Mouse (Mus musculus) lung, postnatal 0 days (tissue): ENCODE results near the gene Olfr851.

Source experiments
- CTCF ChIP-seq: IDR thresholded peaks from 2 replicates; pipeline ENCODE4 v1.5.1; 2016; ENCODE audit warnings: antibody characterized with exemption, mild to moderate bottlenecking
- EP300 ChIP-seq: IDR thresholded peaks from 2 replicates; pipeline ENCODE4 v1.6.1; 2016; ENCODE audit warnings: antibody characterized with exemption, mild to moderate bottlenecking, control low read depth

DNA sequence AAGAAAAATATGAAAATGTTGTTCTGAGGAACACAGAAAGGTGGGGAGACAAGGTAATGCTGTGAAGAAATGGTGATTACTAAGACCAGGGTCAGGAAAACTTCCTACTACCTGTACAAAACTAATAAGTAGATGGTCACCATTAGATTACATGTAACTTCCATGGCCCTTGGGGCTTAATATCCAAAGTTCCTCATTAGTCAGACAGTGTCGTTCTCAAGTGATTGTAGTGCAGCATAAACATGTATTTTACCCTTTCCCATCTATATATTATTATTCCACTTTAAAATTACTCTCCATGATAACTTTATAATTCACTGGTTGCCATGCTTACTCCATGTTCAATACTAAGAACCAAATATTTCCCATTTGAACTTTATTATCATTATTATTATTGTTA, 47.9 kb downstream of the Olfr851 start, which contains the start of gene Olfr853:
- TF ChIP-seq CTCF: no peak
- TF ChIP-seq EP300: no peak
